Mouse (Mus musculus) cerebellum, adult 8-10 months (tissue): ENCODE measurements around the gene Hlcs.

ENCODE experiments used
- DNase-seq: peaks from one replicate; pipeline ENCODE4 v3.0.0; 2022

Hlcs gene

GRCm38 (mm10) chr16:94327781-94328711 lies 14.7 kb upstream of the Hlcs start, which contains the start of gene Ripply3:
Gene Ripply3 (plus strand): TSS chr16:94328420.
- DNase-seq = peak; percentile 17

DNA sequence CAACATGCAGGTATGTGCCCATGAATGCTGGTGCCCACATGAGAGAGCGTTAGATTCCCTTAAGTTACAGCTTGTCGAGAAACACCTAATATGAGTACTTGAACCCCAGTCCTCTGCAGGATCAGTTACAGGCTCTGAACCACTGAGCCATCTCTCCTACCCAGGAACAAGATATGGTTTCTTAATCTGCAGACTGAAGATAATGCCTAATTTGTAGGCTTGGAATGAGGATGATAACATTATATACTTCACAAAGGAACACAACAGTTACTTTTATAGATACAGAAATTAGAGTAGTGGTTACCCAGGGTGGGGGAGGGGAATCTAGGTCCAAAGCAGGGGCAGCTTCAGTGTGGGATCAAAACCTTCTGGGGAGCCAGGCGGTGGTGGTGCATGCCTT lies 12.6 kb upstream of the Hlcs start:
- no peak for DNase-seq

DNA sequence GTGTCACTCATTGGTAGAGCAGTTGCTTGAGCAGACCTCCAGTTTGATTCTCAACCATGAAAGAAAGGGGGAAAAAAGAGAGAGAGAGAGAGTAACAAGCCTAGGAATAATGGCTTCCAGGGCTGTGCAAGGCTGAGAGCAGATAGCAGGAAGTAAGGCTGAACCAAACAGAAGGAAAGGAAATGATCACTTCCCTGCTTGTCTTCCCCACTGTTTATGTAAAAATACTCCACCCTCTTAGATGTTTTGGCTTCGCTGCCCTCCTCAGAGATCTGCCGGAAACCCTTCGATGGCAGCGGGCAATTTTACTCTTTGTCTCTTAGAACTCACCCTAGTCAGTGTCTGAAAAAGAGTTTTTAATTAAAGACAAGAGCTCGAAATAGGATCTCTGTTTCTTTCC lies 10.3 kb upstream of the Hlcs start:
- DNase-seq = no peak

DNA sequence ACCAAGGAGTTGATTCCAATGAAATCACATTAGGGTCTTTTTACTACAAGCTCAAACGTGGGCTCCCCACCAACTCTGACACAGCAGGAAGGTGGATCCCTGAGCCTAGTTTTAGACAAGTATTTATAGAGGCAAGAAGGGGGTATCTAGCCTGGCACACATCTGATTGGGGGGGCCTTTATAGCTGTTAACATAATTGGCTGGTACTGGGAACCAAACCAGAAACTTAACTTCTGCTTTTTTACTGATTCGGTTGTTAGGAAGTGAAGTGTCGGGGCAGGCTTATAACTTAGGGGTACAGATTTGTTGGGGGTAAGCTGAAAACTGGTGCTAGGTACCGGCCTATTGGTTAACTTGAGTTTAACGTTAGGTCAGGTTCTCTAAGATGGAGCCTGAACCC lies 6.9 kb upstream of the Hlcs start:
- no peak for DNase-seq

- DNase-seq = no peak
Observed at GRCm38 (mm10) chr16:94317752-94318151, 4.4 kb upstream of the Hlcs start.

DNA sequence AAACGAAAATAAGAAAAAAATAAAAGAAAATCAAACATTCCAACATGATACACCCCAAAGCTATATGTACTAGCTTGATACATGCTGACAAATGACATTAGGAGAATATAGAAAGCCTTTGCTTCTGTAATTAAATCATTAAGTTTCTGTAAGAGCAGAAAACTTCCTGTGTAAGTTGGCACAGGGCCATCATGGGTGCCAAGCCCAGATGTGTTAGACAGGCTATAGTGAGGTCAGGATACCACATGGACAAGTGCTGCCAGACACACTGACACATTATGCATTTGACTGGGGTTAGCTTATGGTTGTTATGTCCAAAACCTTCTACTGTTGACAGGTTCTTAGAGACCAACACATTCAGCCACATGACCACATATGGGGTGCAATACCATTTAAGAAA lies 1.8 kb upstream of the Hlcs start:
- DNase-seq = no peak

DNA sequence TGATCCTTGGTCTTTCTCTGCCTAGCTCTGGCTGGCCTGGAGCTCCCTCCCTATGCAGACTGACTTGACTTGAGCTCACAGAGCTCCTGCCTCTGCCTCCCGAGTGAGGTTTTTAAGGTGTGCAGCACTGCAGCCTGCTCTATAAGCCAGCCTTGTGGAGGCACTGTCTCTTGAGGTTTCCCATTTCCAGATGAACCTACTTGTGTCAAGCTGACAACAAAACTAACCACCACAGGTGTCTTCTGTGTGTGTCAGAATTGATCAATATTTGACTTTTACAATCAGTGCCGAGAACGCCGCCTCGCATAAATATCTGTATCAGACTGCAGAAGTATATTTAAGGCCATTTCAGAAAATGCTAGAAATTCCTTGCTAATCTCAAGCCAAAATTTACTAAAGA lies 1.3 kb upstream of the Hlcs start:
- DNase-seq = no peak

DNA sequence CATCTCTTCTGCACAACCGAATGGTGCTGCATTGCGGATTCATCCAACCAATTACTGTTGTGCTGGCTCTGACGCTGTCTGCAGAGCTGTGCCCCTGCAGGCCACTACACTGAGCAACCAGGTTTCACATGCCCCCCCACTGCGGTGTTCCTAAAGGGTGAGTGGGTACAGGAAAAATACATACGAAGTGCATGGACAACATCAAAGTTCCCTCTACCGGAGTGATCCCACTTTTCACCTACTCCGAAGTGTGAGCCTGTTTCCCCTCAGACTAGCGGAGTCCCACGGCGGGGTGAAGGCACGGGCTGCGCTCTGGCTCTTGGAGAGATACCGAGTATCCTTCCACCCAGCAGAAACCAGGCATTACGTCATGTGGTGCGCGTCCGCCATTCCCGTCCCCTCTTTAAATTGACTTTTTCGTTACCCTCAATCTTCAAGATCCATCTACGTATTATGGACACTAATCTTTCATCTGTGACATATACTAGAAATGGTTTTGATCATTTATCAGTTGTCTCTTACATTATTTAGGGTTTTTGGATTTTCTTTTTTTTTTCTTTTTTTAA lies 625 bp downstream of the Hlcs start:
- peak; percentile 92 for DNase-seq

GRCm38 (mm10) chr16:94311931-94312330 lies 1.4 kb downstream of the Hlcs start:
- no peak for DNase-seq

GRCm38 (mm10) chr16:94311416-94311815 lies 2.0 kb downstream of the Hlcs start:
- no peak for DNase-seq

- DNase-seq = no peak
Observed at GRCm38 (mm10) chr16:94309025-94309424, 4.3 kb downstream of the Hlcs start.

DNA sequence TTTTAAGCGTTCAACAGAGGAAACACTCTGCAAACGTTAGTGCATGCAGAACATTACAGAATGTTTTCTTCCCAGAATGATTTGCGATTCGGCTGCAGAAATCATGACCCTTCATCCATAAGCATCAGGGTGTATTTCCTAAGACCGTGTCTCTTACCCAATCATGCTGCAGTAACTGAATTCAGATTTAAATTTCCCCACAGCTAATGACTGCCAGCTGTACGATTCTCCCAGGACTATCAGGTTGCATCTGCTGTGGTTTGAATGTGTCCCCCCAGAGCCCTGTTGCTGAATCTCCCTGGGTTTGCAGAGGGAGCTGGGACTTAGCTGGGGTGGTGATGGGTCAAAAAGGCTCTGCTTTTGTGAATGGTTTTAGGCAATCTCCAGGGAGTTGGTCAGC lies 5.4 kb downstream of the Hlcs start:
- no peak for DNase-seq

DNA sequence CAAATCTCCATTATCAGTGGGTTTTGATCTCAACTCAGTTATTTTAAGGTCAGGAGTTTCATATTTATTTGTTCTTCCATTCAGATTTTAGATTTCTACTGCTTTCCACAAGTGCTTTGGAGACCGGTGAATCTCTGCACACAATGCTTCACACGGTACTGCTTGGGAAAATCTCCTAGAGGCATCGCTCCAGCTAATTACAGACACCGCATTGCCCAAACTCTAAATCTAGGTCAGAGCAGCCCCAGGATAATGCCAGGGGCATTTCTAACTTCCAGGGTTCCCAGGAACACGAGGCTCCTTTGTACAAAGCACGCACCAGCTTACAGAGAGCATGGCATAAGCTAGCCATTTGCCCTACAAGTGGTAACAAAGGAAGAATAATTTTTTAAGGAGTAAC lies 5.8 kb downstream of the Hlcs start:
- DNase-seq = no peak

DNA sequence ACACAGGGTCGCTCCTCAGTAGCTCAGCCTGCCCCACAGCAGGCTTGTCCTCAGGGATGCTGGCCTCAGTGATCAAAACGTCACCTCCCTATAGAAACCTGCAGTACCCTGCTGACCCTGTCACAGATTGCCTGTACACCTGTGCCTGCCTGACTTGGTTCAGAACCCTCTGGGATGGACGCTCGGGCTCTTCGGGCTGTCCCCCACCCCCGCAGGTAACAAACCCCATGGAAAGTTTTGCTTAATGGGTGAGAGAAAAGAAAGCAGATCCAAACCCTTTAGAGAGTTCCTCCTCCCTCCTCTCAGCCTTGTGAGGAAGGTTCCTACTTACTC lies 10.2 kb downstream of the Hlcs start:
- no peak for DNase-seq

GRCm38 (mm10) chr16:94302274-94303202 lies 10.8 kb downstream of the Hlcs start:
- DNase-seq = peak; percentile 80

GRCm38 (mm10) chr16:94301696-94302095 lies 11.7 kb downstream of the Hlcs start:
- no peak for DNase-seq

DNA sequence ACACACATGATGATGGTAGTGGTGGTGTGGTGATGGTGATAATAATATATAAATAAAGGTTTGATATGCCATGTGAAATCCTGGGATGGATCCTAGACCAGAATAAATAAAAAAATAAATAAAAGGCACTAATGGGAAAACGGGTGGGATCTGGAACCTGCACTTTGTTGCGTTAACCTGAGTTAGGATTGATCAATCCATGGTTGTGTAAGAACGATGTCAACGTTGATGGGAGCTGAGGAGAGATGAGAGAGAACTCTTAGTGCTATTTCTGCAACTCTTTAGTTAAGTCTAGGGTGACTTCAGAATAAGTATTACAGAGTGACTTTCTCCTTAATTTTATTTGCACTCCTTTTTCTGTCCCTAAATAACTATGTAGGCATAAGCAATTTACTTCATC lies 12.2 kb downstream of the Hlcs start:
- no peak for DNase-seq

DNA sequence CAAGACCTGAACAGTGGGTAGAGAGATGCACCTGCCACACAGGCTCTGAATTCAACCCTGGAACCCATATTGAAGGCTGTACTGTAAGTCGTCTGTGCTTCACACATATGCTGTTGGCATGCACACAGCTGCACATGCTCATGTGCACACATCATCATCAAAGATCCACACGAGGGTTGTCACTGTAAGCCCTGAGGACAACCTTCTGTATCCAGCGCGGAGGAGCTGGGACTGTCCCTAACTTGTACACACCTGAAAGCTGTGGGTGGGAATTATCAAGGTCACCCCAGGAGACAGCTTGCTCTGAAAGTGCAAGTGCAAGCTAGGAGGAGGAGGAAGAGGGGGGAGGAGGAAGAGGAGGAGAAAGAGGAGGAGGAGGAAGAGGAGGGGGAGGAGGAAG lies 14.2 kb downstream of the Hlcs start:
- DNase-seq = no peak

GRCm38 (mm10) chr16:94298081-94298480 lies 15.3 kb downstream of the Hlcs start:
- no peak for DNase-seq

- DNase-seq = no peak
Observed at GRCm38 (mm10) chr16:94291141-94291540, 22.2 kb downstream of the Hlcs start.

DNA sequence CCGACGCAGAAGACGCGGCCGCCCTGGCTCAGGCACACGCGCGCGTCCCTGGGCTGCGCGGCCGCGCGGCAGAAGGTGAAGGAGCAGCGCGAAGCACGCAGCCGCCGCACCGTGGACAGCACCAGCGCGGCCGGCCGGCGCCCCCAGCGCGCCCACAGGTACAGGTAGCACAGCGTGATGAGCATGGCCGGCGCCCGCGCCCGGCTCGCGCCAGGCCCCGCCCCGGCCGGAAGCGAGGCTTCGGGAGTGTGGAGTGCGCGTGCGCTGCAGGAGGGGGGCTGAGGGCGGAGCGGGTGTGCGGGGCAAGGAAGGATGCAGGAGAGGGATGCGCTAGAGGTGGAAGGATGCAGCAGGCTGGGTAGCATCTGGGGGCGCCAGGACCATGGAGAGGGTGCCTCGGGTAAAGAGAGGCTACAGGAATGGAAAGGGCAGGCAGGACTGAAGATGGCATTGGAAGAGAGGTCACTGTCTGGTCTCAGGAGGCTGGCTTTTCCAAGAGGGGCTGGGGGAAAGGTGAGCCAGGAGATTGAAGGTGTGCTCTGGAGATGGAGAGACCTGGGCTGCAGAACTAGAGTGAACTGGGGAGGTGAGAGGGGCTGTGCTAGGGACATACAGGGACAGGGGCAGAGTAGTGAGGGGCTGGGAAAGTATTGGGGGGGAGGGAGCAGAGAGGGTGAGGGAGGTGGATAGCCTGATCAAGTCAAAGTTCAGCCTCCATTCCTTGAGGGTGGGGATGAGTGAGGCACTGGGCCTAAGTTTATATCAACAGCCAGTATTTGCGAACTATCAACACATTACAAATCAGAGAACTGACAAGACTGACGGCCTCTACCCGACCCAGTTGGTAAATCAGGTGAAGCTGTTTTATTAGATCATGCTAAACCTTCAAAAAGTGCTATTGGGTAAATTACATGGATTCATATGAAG lies 23.0 kb downstream of the Hlcs start:
- DNase-seq = peak; percentile 87
